Mouse (Mus musculus): ENCODE results near the gene Ghdc.

GRCm38 (mm10) chr11:100817311-100817710, 46.6 kb upstream of the Ghdc start:
- TF ChIP-seq EP300 (IDR thresholded peaks at IDR 0.05; ENCODE audit: low read depth): no peak
- TF ChIP-seq CTCF (IDR thresholded peaks at IDR 0.05; ENCODE audit: low read depth): no peak

Data from heart, postnatal 0 days (tissue).